Mouse (Mus musculus) lung, postnatal 0 days (tissue): ENCODE measurements around the gene Gm20509.

Experiments used
- CTCF ChIP-seq: IDR thresholded peaks from 2 replicates; pipeline ENCODE4 v1.5.1; 2016; ENCODE audit warnings: antibody characterized with exemption, mild to moderate bottlenecking
- EP300 ChIP-seq: IDR thresholded peaks from 2 replicates; pipeline ENCODE4 v1.6.1; 2016; ENCODE audit warnings: antibody characterized with exemption, mild to moderate bottlenecking, control low read depth

GRCm38 (mm10) chr9:73068230-73068679 is 34.0 kb upstream of the Gm20509 start:
- TF ChIP-seq CTCF (peak; percentile 10; the same call in 1 of the 2 replicates), EP300 (peak; percentile 81; the same call in 1 of the 2 replicates)
